Mouse (Mus musculus): ENCODE measurements around the gene Atp23.
"Not testable (repeated sequence)": the region's sequence is repeated elsewhere in the genome, so short reads cannot be mapped to it uniquely, and the experiment has no call there.

GRCm38 (mm10) chr10:126826216-126826615 is 74.9 kb downstream of the Atp23 start:
- TF ChIP-seq CTCF (IDR thresholded peaks at IDR 0.05; ENCODE audit: control insufficient read depth, insufficient read depth, low read length); POLR2A (IDR thresholded peaks at IDR 0.05; ENCODE audit: borderline replicate concordance, control insufficient read depth, low read depth, low read length): not testable (repeated sequence)

All from bone marrow, adult 2 months (tissue).